In genomic region chr7:80215398-80215797, GRCm38 (mm10) we compare ENCODE assay signal across 8 mouse cellular contexts. TPM values are rescaled to one million over a fixed set of nuclear protein-coding genes. Genes with fewer than 3 reads are reported as not detected.
DNase-seq lines count a peak whose midpoint lies in the region; ATAC-seq and TF ChIP-seq lines count a peak whose summit lies in the region.

No protein-coding gene starts in this region.

- no peaks in the 10 kb centered on the region for H3K9me3 ChIP-seq in embryonic facial prominence, embryonic 10.5 days
- no peaks in the 10 kb centered on the region for H3K9me3 ChIP-seq in intestine, postnatal 0 days (ENCODE audit: control insufficient read depth)
- H3K9me3 ChIP-seq in limb, embryonic 13.5 days: no peaks in the 10 kb centered on the region
- H3K9me3 ChIP-seq in midbrain, embryonic 15.5 days: no peaks in the 10 kb centered on the region

- no peak overlapping the region for H3K4me3 ChIP-seq in embryonic facial prominence, embryonic 10.5 days
- H3K4me3 ChIP-seq in intestine, postnatal 0 days (ENCODE audit: low read depth, low read length): no peak overlapping the region
- H3K4me3 ChIP-seq in limb, embryonic 13.5 days: no peak overlapping the region
- no peak overlapping the region for H3K4me3 ChIP-seq in midbrain, embryonic 15.5 days

- no peak overlapping the region for H3K4me2 ChIP-seq in intestine, postnatal 0 days (replicated peaks; ENCODE audit: low read depth)
- no peak overlapping the region for H3K4me2 ChIP-seq in limb, embryonic 13.5 days (replicated peaks)
- no peak overlapping the region for H3K4me2 ChIP-seq in midbrain, embryonic 15.5 days

- H3K27me3 ChIP-seq in embryonic facial prominence, embryonic 10.5 days (replicated peaks; ENCODE audit: low read depth, poor library complexity, severe bottlenecking): no peaks in the 10 kb centered on the region
- H3K27me3 ChIP-seq in intestine, postnatal 0 days (replicated peaks; ENCODE audit: control insufficient read depth, insufficient read depth, low read length): no peaks in the 10 kb centered on the region
- no peaks in the 10 kb centered on the region for H3K27me3 ChIP-seq in limb, embryonic 13.5 days
- H3K27me3 ChIP-seq in midbrain, embryonic 15.5 days (replicated peaks): no peaks in the 10 kb centered on the region

- H3K9ac ChIP-seq in intestine, postnatal 0 days (ENCODE audit: low read depth, low read length): no peak overlapping the region
- peak overlapping the region; percentile 26; the same call in 1 of the 2 replicates for H3K9ac ChIP-seq in limb, embryonic 13.5 days
- no peak overlapping the region for H3K9ac ChIP-seq in midbrain, embryonic 15.5 days

- 21% methylated on average over 4 of the region's 4 CpGs for WGBS in embryonic facial prominence, embryonic 10.5 days
- WGBS in intestine, postnatal 0 days: 27% methylated on average over 4 of the region's 4 CpGs
- WGBS in limb, embryonic 13.5 days: 28% methylated on average over 4 of the region's 4 CpGs
- WGBS in midbrain, embryonic 15.5 days: 11% methylated on average over 4 of the region's 4 CpGs

- peak; percentile 57 for ATAC-seq in intestine, postnatal 0 days
- ATAC-seq in limb, embryonic 13.5 days (ENCODE audit: low FRiP score, low read depth): peak; percentile 73
- peak; percentile 84 for ATAC-seq in midbrain, embryonic 15.5 days (replicated peaks)

- peaks cover 13% of the 10 kb centered on the region for H3K4me1 ChIP-seq in embryonic facial prominence, embryonic 10.5 days
- no peaks in the 10 kb centered on the region for H3K4me1 ChIP-seq in intestine, postnatal 0 days (replicated peaks; ENCODE audit: control insufficient read depth, insufficient read depth, low read length)
- H3K4me1 ChIP-seq in limb, embryonic 13.5 days: peaks cover 5% of the 10 kb centered on the region; the same call in 1 of the 2 replicates
- H3K4me1 ChIP-seq in midbrain, embryonic 15.5 days: peaks cover 4% of the 10 kb centered on the region; the same call in 1 of the 2 replicates

- TF ChIP-seq CTCF in intestine, postnatal 0 days (IDR thresholded peaks at IDR 0.05; ENCODE audit: low read depth): peak; percentile 94

- peak; percentile 78 for DNase-seq in A20 (ENCODE audit: low read depth, low spot score)
- DNase-seq in adrenal gland, postnatal 14 days: peak; percentile 89
- peak; percentile 85 for DNase-seq in embryonic facial prominence, embryonic 10.5 days (ENCODE audit: low spot score)
- peak; percentile 96 for DNase-seq in heart, adult 11 months
- DNase-seq in spleen, postnatal 10 days (ENCODE audit: low spot score in 2 of 2): peak; percentile 84 to 89

- H3K36me3 ChIP-seq in embryonic facial prominence, embryonic 10.5 days (replicated peaks): peaks cover 78% of the 10 kb centered on the region
- peaks cover 66% of the 10 kb centered on the region for H3K36me3 ChIP-seq in intestine, postnatal 0 days (ENCODE audit: control insufficient read depth, insufficient read depth)
- peaks cover 69% of the 10 kb centered on the region for H3K36me3 ChIP-seq in limb, embryonic 13.5 days
- peaks cover 41% of the 10 kb centered on the region for H3K36me3 ChIP-seq in midbrain, embryonic 15.5 days (replicated peaks)

- H3K27ac ChIP-seq in embryonic facial prominence, embryonic 10.5 days (replicated peaks): peak overlapping the region; percentile 86
- H3K27ac ChIP-seq in intestine, postnatal 0 days (ENCODE audit: low read depth, low read length): no peak overlapping the region
- peak overlapping the region; percentile 17; the same call in 1 of the 2 replicates for H3K27ac ChIP-seq in limb, embryonic 13.5 days
- peak overlapping the region; percentile 58 for H3K27ac ChIP-seq in midbrain, embryonic 15.5 days

RNA-seq across cellular contexts. Expression of gene Cib1, which starts 17.2 kb away (rescaled TPM):
- total RNA-seq in adrenal gland, postnatal 14 days (2021): 52.9 and 59.6 TPM in 2 replicates
- polyA plus RNA-seq in embryonic facial prominence, embryonic 10.5 days (2016; fragmentation: Nextera tagmentation; extraction: Ambion mirVana): 67.4 and 70.8 TPM in 2 replicates
- 526 and 531 TPM in 2 replicates for polyA plus RNA-seq in intestine, postnatal 0 days (2015; fragmentation: Nextera tagmentation; extraction: Ambion mirVana)
- 61.9 and 70.1 TPM in 2 replicates for polyA plus RNA-seq in limb, embryonic 13.5 days (2015; fragmentation: Nextera tagmentation; extraction: Ambion mirVana)
- polyA plus RNA-seq in midbrain, embryonic 15.5 days (2015; fragmentation: Nextera tagmentation; extraction: Ambion mirVana): 28.5 and 29.7 TPM in 2 replicates

RNA-seq across cellular contexts. Expression of gene Gdpgp1, which starts 17.3 kb away (rescaled TPM):
- total RNA-seq in adrenal gland, postnatal 14 days (2021): 2.7 and 3.9 TPM in 2 replicates
- 6.6 and 6.7 TPM in 2 replicates for polyA plus RNA-seq in embryonic facial prominence, embryonic 10.5 days (2016; fragmentation: Nextera tagmentation; extraction: Ambion mirVana)
- polyA plus RNA-seq in intestine, postnatal 0 days (2015; fragmentation: Nextera tagmentation; extraction: Ambion mirVana): 6.5 and 7.4 TPM in 2 replicates
- polyA plus RNA-seq in limb, embryonic 13.5 days (2015; fragmentation: Nextera tagmentation; extraction: Ambion mirVana): 3.5 TPM in 2 replicates
- polyA plus RNA-seq in midbrain, embryonic 15.5 days (2015; fragmentation: Nextera tagmentation; extraction: Ambion mirVana): 4.5 and 5.3 TPM in 2 replicates

RNA-seq across cellular contexts. Expression of gene Sema4b, which starts 28.8 kb away (rescaled TPM):
- total RNA-seq in adrenal gland, postnatal 14 days (2021): 46.9 and 57.0 TPM in 2 replicates
- 11.4 and 11.9 TPM in 2 replicates for polyA plus RNA-seq in embryonic facial prominence, embryonic 10.5 days (2016; fragmentation: Nextera tagmentation; extraction: Ambion mirVana)
- polyA plus RNA-seq in intestine, postnatal 0 days (2015; fragmentation: Nextera tagmentation; extraction: Ambion mirVana): 23.1 and 25.1 TPM in 2 replicates
- 14.1 and 15.6 TPM in 2 replicates for polyA plus RNA-seq in limb, embryonic 13.5 days (2015; fragmentation: Nextera tagmentation; extraction: Ambion mirVana)
- 26.9 and 27.0 TPM in 2 replicates for polyA plus RNA-seq in midbrain, embryonic 15.5 days (2015; fragmentation: Nextera tagmentation; extraction: Ambion mirVana)

RNA-seq across cellular contexts. Expression of gene Ttll13, which starts 30.8 kb away (rescaled TPM):
- total RNA-seq in adrenal gland, postnatal 14 days (2021): 0.83 and 1.0 TPM in 2 replicates
- polyA plus RNA-seq in embryonic facial prominence, embryonic 10.5 days (2016; fragmentation: Nextera tagmentation; extraction: Ambion mirVana): 0.57 and 0.89 TPM in 2 replicates
- polyA plus RNA-seq in intestine, postnatal 0 days (2015; fragmentation: Nextera tagmentation; extraction: Ambion mirVana): 0.77 and 1.3 TPM in 2 replicates
- 1.3 and 1.5 TPM in 2 replicates for polyA plus RNA-seq in limb, embryonic 13.5 days (2015; fragmentation: Nextera tagmentation; extraction: Ambion mirVana)
- 2.1 and 2.9 TPM in 2 replicates for polyA plus RNA-seq in midbrain, embryonic 15.5 days (2015; fragmentation: Nextera tagmentation; extraction: Ambion mirVana)

RNA-seq across cellular contexts. Expression of gene Ngrn, which starts 45.6 kb away (rescaled TPM):
- 38.5 and 47.5 TPM in 2 replicates for total RNA-seq in adrenal gland, postnatal 14 days (2021)
- 42.7 and 43.2 TPM in 2 replicates for polyA plus RNA-seq in embryonic facial prominence, embryonic 10.5 days (2016; fragmentation: Nextera tagmentation; extraction: Ambion mirVana)
- 28.2 and 30.2 TPM in 2 replicates for polyA plus RNA-seq in intestine, postnatal 0 days (2015; fragmentation: Nextera tagmentation; extraction: Ambion mirVana)
- 49.3 and 50.8 TPM in 2 replicates for polyA plus RNA-seq in limb, embryonic 13.5 days (2015; fragmentation: Nextera tagmentation; extraction: Ambion mirVana)
- polyA plus RNA-seq in midbrain, embryonic 15.5 days (2015; fragmentation: Nextera tagmentation; extraction: Ambion mirVana): 72.9 and 74.5 TPM in 2 replicates
